Mouse (Mus musculus) heart, adult 2 months (tissue): Measurements from ENCODE around the gene 1110008P14Rik.
"Not testable (repeated sequence)": the region's sequence is repeated elsewhere in the genome, so short reads cannot be mapped to it uniquely, and the experiment has no call there.

Experiments used
- CTCF ChIP-seq: fragments of 200-600 bp; IDR thresholded peaks from 2 replicates; pipeline ENCODE4 v1.8.1; 2022; ENCODE audit warnings: antibody characterized with exemption, mild to moderate bottlenecking, moderate library complexity
- EP300 ChIP-seq: fragments of 200-500 bp; IDR thresholded peaks from 2 replicates; pipeline ENCODE4 v1.6.1; 2011; ENCODE audit warnings: low read depth, low read length, control low read depth; ENCODE audit not compliant: insufficient read depth
- POLR2A ChIP-seq: fragments of 200-500 bp; IDR thresholded peaks from 2 replicates; pipeline ENCODE4 v1.6.1; 2011; ENCODE audit warnings: mild to moderate bottlenecking, low read depth, low read length, control low read depth; ENCODE audit not compliant: insufficient read depth

DNA sequence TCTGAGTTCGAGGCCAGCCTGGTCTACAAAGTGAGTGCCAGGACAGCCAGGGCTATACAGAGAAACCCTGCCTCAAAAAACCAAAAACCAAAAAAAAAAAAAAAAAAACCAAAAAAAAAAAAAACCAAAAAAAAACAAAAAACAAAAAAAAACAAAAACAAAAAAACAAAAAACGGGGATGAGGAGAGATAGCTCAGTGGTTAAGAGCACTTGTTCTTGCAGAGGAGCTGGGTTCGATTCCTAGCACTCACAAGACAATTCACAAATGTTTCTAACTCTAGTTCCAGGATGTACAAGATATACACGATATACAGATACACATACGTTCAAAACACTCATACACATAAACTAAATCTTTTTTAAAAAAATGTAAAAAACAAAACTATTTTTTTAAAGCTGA is 19.5 kb downstream of the 1110008P14Rik start:
- TF ChIP-seq CTCF, POLR2A, EP300: not testable (repeated sequence)
